Mouse (Mus musculus) intestine, embryonic 14.5 days (tissue): ENCODE measurements around the gene Nsun2. TPM values are rescaled to one million over a fixed set of nuclear protein-coding genes. Genes with fewer than 3 reads are reported as not detected.

Source experiments
- ATAC-seq: fragments of 200-750 bp; cut with Nextera tagmentation; replicated peaks from 2 replicates; pipeline ENCODE4 v1.8.0; 2017; ENCODE audit warnings: low read depth, moderate number of reproducible peaks, moderate TSS enrichment, moderate library complexity; ENCODE audit not compliant: low FRiP score, low TSS enrichment
- DNase-seq: peaks from one replicate; pipeline ENCODE4 v3.0.0-alpha.2; 2018; ENCODE audit warnings: low spot score
- H3K27ac ChIP-seq: fragments of 300-500 bp; sonication (generic); 2 replicates; pipeline ENCODE4 v1.5.1; 2014; ENCODE audit warnings: low read depth, mild to moderate bottlenecking, control low read depth
- H3K27me3 ChIP-seq: fragments of 300-500 bp; sonication (generic); replicated peaks from 2 replicates; pipeline ENCODE4 v1.6.1; 2014; ENCODE audit warnings: low read length, control low read depth; ENCODE audit not compliant: control insufficient read depth, insufficient read depth
- H3K36me3 ChIP-seq: fragments of 300-500 bp; sonication (generic); 2 replicates; pipeline ENCODE4 v1.6.1; 2014; ENCODE audit warnings: low read length, control low read depth; ENCODE audit not compliant: control insufficient read depth, insufficient read depth
- H3K4me1 ChIP-seq: fragments of 300-500 bp; sonication (generic); replicated peaks from 2 replicates; pipeline ENCODE4 v1.6.1; 2014; ENCODE audit warnings: low read length, control low read depth, mixed read lengths; ENCODE audit not compliant: control insufficient read depth, insufficient read depth
- H3K4me2 ChIP-seq: fragments of 300-500 bp; sonication (generic); 2 replicates; pipeline ENCODE4 v1.6.1; 2014; ENCODE audit warnings: low read length
- H3K4me3 ChIP-seq: fragments of 300-500 bp; sonication (generic); 2 replicates; pipeline ENCODE4 v1.5.1; 2014; ENCODE audit warnings: low read depth, low read length, control low read depth, mixed read lengths
- H3K9ac ChIP-seq: fragments of 300-500 bp; sonication (generic); 2 replicates; pipeline ENCODE4 v1.6.1; 2014; ENCODE audit warnings: mild to moderate bottlenecking, low read length
- H3K9me3 ChIP-seq: fragments of 300-500 bp; sonication (generic); 2 replicates; pipeline ENCODE4 v1.6.1; 2016; ENCODE audit warnings: low read length, control low read depth; ENCODE audit not compliant: control insufficient read depth
- WGBS: fragments of 180-500 bp; shearing (Covaris S2); extraction: QIAGEN DNeasy Blood & Tissue Kit; methylation state at CpG from one replicate; pipeline ENCODE4 v1.1.7; 2014; 5-methylcytosine and 5-hydroxymethylcytosine counted together
- polyA plus RNA-seq: library from polyadenylated mRNA; unstranded; fragments of >200 nt; fragmentation: Nextera tagmentation; extraction: Ambion mirVana; gene quantifications from 2 replicates; pipeline ENCODE4 v1.2.1, GENCODE M21; 2014

Gene Nsun2
- polyA plus RNA-seq, 1 experiment from 2014 or later, result 141 TPM

GRCm38 (mm10) chr13:69519137-69519536, 14.4 kb upstream of the Nsun2 start:
- Histone ChIP-seq H3K4me3 (no peak overlapping the region), H3K27me3 (no peaks in the 10 kb centered on the region), H3K36me3 (peaks cover 9% of the 10 kb centered on the region; the same call in 1 of the 2 replicates), H3K9ac (no peak overlapping the region), H3K4me2 (no peak overlapping the region), H3K9me3 (no peaks in the 10 kb centered on the region), H3K4me1 (peaks cover 18% of the 10 kb centered on the region), H3K27ac (no peak overlapping the region)
- no peak for ATAC-seq
- WGBS, result 83% methylated on average over 6 of the region's 6 CpGs
- DNase-seq, result no peak

DNA sequence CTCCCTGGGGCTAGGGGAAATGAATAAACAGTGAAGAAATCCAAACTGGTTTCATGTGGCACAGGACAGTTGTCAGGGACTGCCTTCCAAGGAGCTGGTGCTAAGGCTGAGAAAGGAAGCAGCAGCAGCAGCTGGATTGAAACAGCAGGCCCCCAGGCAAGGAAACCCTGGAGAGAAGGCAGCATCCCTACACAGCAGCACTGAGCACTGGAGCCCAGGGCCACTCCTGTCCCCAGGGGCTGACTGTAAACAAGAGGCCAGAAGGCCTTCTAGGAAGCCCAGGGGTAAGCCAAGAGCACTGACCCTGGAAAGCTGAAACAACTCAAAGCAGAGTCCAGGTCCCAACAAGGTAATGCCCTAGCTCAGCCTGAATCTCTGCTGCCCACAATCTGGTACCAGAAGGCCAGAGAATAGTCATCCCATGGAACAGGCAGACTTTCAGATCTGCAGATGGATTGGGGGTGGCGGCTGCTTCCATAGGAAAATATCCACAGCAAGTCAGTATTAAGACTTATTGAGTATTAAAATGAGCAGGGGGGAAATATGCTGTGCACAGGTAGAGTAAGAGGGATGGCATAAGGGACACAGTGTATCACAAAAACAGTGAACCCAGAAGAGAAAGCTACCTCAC, 11.3 kb upstream of the Nsun2 start:
- no peak overlapping the region for H3K4me2 ChIP-seq
- H3K9ac ChIP-seq, result no peak overlapping the region
- H3K4me3 ChIP-seq, result no peak overlapping the region
- ATAC-seq (no peak), DNase-seq (no peak)
- no peaks in the 10 kb centered on the region for H3K36me3 ChIP-seq
- no peaks in the 10 kb centered on the region for H3K9me3 ChIP-seq
- H3K27me3 ChIP-seq, result no peaks in the 10 kb centered on the region
- H3K27ac ChIP-seq, result no peak overlapping the region
- peaks cover 36% of the 10 kb centered on the region for H3K4me1 ChIP-seq
- WGBS, result 80% methylated on average over 1 of the region's 1 CpGs

DNA sequence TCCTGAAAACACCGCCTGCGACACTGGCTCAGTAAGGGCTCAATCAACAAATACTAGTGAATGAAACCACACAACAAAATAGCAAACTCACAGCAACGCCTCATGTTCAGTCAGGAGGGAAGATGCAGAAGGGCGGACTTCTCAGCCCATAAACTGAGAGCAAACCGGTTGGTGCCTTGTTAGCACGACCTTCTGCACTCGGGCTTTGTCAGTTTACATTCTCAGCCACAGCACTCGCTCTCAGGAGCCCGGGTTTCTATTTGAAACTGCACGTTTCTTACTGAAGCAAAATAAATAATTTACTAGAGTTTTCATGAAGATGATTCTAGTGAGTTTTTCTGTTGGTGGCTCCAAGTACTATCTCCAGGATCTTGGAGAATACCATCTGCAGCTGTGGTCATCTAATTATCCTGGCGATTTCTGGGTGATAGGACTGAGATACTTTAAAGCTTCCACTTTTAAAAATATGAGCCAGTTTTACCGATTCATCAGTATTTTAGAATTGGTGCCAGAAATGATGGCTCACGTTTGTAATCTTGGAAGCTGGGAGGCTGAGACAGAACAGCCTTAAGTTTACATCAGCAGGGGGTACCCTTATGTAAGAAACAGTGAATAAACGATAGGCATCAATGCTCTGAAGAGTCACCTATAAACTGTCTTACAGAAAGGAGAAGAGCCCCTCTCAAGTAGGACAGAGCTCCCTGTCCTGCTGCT, 9.9 kb upstream of the Nsun2 start:
- Histone ChIP-seq H3K27me3 (no peaks in the 10 kb centered on the region), H3K4me3 (no peak overlapping the region), H3K4me2 (no peak overlapping the region), H3K36me3 (peaks cover 2% of the 10 kb centered on the region; the same call in 1 of the 2 replicates), H3K27ac (no peak overlapping the region), H3K9ac (no peak overlapping the region), H3K9me3 (no peaks in the 10 kb centered on the region), H3K4me1 (peaks cover 32% of the 10 kb centered on the region)
- ATAC-seq (no peak), DNase-seq (no peak)
- WGBS, result 35% methylated on average over 14 of the region's 14 CpGs

GRCm38 (mm10) chr13:69524158-69524530, 9.4 kb upstream of the Nsun2 start:
- Histone ChIP-seq H3K4me3 (no peak overlapping the region), H3K4me2 (no peak overlapping the region), H3K9me3 (no peaks in the 10 kb centered on the region), H3K36me3 (peaks cover 4% of the 10 kb centered on the region; the same call in 1 of the 2 replicates), H3K9ac (no peak overlapping the region), H3K4me1 (peaks cover 34% of the 10 kb centered on the region), H3K27ac (no peak overlapping the region), H3K27me3 (no peaks in the 10 kb centered on the region)
- 66% methylated on average over 2 of the region's 2 CpGs for WGBS
- DNase-seq, result no peak
- no peak for ATAC-seq

DNA sequence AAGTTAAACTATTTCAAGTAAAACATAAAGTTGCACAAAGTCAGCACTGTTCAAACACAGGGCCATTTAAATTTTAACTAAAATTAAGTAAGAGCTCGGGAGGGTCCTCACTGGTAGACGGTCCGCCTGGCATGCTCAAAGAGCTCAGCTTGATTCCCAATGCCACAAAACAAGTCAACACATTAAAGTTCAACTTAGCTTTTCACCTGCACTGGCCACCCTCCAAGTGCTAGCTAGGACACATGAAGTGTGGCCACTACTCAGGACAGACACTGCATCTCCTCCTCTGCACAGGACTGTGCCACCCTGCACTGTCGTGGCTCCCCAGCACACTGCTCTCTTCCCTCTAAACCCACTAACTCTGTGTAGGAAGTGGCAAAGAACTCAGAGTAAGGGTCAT, 7.7 kb upstream of the Nsun2 start:
- no peak overlapping the region for H3K4me2 ChIP-seq
- H3K27ac ChIP-seq, result no peak overlapping the region
- H3K4me1 ChIP-seq, result peaks cover 37% of the 10 kb centered on the region
- H3K9ac ChIP-seq, result no peak overlapping the region
- H3K9me3 ChIP-seq, result no peaks in the 10 kb centered on the region
- DNase-seq (no peak), ATAC-seq (no peak)
- no peaks in the 10 kb centered on the region for H3K27me3 ChIP-seq
- H3K36me3 ChIP-seq, result peaks cover 12% of the 10 kb centered on the region; the same call in 1 of the 2 replicates
- WGBS, result 72% methylated on average over 4 of the region's 4 CpGs
- H3K4me3 ChIP-seq, result no peak overlapping the region

DNA sequence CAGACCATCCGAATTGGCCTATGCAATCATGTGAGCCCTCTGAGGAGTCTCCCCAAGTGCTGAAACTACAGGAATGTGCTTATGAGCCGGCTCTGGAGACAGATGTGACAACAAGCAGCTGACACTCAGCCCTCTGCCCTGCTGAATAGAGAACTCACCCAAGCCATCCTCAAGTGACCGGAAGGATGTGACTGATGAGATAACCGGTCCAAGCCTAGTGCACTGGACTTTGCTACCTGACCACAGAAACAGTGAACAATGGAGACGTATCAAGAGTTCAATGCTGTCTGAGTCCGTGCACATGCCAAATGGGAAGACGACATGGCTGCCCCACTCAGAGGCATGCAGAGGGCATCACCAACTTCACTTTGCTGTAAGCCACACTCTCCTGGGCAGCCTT, 5.0 kb upstream of the Nsun2 start:
- Histone ChIP-seq H3K9me3 (no peaks in the 10 kb centered on the region), H3K4me2 (no peak overlapping the region), H3K36me3 (peaks cover 12% of the 10 kb centered on the region; the same call in 1 of the 2 replicates), H3K4me1 (peaks cover 51% of the 10 kb centered on the region), H3K27me3 (no peaks in the 10 kb centered on the region), H3K4me3 (no peak overlapping the region), H3K27ac (no peak overlapping the region), H3K9ac (no peak overlapping the region)
- DNase-seq (no peak), ATAC-seq (no peak)
- 81% methylated on average over 7 of the region's 7 CpGs for WGBS

GRCm38 (mm10) chr13:69530156-69530555, 3.4 kb upstream of the Nsun2 start:
- Histone ChIP-seq H3K36me3 (peaks cover 12% of the 10 kb centered on the region; the same call in 1 of the 2 replicates), H3K4me3 (no peak overlapping the region), H3K4me2 (no peak overlapping the region), H3K27ac (no peak overlapping the region), H3K9me3 (no peaks in the 10 kb centered on the region), H3K9ac (no peak overlapping the region), H3K4me1 (peaks cover 36% of the 10 kb centered on the region), H3K27me3 (no peaks in the 10 kb centered on the region)
- 81% methylated on average over 3 of the region's 3 CpGs for WGBS
- DNase-seq (no peak), ATAC-seq (no peak)

DNA sequence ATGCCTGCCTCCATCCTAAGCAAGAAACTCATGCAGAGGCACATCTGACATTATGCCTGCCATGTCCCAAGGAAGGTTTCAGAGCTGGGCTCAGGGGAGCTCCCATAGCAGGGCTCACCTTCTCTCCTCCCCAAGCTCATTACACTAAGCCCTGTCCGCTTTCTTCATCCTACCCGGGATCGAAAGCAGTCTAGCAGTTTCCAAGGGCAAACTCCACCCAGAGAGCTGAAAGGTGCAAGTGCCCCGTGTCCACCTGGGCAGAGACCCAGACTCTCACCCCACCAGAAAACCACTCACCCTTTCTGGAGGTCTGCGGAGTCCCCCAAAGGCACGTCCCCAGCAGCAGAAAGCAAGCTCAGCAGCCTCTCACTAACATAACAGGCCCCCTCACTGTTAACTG, 2.6 kb upstream of the Nsun2 start:
- DNase-seq (no peak), ATAC-seq (no peak)
- WGBS, result 92% methylated on average over 6 of the region's 6 CpGs
- Histone ChIP-seq H3K4me1 (peaks cover 39% of the 10 kb centered on the region), H3K36me3 (peaks cover 12% of the 10 kb centered on the region; the same call in 1 of the 2 replicates), H3K4me3 (no peak overlapping the region), H3K4me2 (peak overlapping the region; percentile 85), H3K9me3 (no peaks in the 10 kb centered on the region), H3K9ac (no peak overlapping the region), H3K27me3 (no peaks in the 10 kb centered on the region), H3K27ac (no peak overlapping the region)

GRCm38 (mm10) chr13:69531431-69531830, 2.1 kb upstream of the Nsun2 start:
- Histone ChIP-seq H3K4me1 (peaks cover 39% of the 10 kb centered on the region), H3K9ac (no peak overlapping the region), H3K27me3 (no peaks in the 10 kb centered on the region), H3K4me3 (peak overlapping the region; percentile 96; the same call in 1 of the 2 replicates), H3K9me3 (no peaks in the 10 kb centered on the region), H3K36me3 (peaks cover 12% of the 10 kb centered on the region; the same call in 1 of the 2 replicates), H3K27ac (no peak overlapping the region), H3K4me2 (peak overlapping the region; percentile 85)
- WGBS, result 48% methylated on average over 6 of the region's 6 CpGs
- DNase-seq (no peak), ATAC-seq (no peak)
